Mouse (Mus musculus) forebrain, embryonic 15.5 days (tissue): ENCODE measurements around the gene Kalrn. TPM values are rescaled to one million over a fixed set of nuclear protein-coding genes. Genes with fewer than 3 reads are reported as not detected.
"Not testable (repeated sequence)": the region's sequence is repeated elsewhere in the genome, so short reads cannot be mapped to it uniquely, and the experiment has no call there.

Experiments
- ATAC-seq: fragments of 200-750 bp; cut with Nextera tagmentation; replicated peaks from 2 replicates; pipeline ENCODE4 v1.8.0; 2017; ENCODE audit warnings: mild to moderate bottlenecking, moderate TSS enrichment, moderate library complexity
- H3K27ac ChIP-seq: fragments of 300-500 bp; sonication (generic); replicated peaks from 2 replicates; pipeline ENCODE4 v1.5.1; 2015; ENCODE audit warnings: mild to moderate bottlenecking, inconsistent platforms
- H3K27me3 ChIP-seq: fragments of 300-500 bp; sonication (generic); 2 replicates; pipeline ENCODE4 v1.6.1; 2015; ENCODE audit warnings: inconsistent platforms
- H3K36me3 ChIP-seq: fragments of 300-500 bp; sonication (generic); 2 replicates; pipeline ENCODE4 v1.6.1; 2015; ENCODE audit warnings: mild to moderate bottlenecking, inconsistent platforms
- H3K4me1 ChIP-seq: fragments of 300-500 bp; sonication (generic); 2 replicates; pipeline ENCODE4 v1.6.1; 2015; ENCODE audit warnings: inconsistent platforms
- H3K4me2 ChIP-seq: fragments of 300-500 bp; sonication (generic); replicated peaks from 2 replicates; pipeline ENCODE4 v1.6.1; 2015; ENCODE audit warnings: mild to moderate bottlenecking, inconsistent platforms
- H3K4me3 ChIP-seq: fragments of 300-500 bp; sonication (generic); 2 replicates; pipeline ENCODE4 v1.5.1; 2015; ENCODE audit warnings: mild to moderate bottlenecking, inconsistent platforms
- H3K9ac ChIP-seq: fragments of 300-500 bp; sonication (generic); replicated peaks from 2 replicates; pipeline ENCODE4 v1.6.1; 2015; ENCODE audit warnings: mild to moderate bottlenecking, inconsistent platforms
- H3K9me3 ChIP-seq: fragments of 300-500 bp; sonication (generic); 2 replicates; pipeline ENCODE4 v1.6.1; 2016; ENCODE audit warnings: inconsistent platforms
- WGBS: fragments of 180-500 bp; shearing (Covaris S2); methylation state at CpG from one replicate; pipeline ENCODE4 v1.1.7; 2015; ENCODE audit warnings: mixed read lengths; 5-methylcytosine and 5-hydroxymethylcytosine counted together
- polyA plus RNA-seq: library from polyadenylated mRNA; unstranded; fragments of >200 nt; fragmentation: Nextera tagmentation; extraction: Ambion mirVana; gene quantifications from 2 replicates; pipeline ENCODE4 v1.2.1, GENCODE M21; 2015

The Kalrn gene
- polyA plus RNA-seq, 1 experiment from 2014 or later, result 36.4 TPM

GRCm38 (mm10) chr16:34081314-34081682 lies 492.0 kb downstream of the Kalrn start:
- not testable (repeated sequence) for H3K27ac ChIP-seq, H3K4me3 ChIP-seq, H3K9ac ChIP-seq, H3K9me3 ChIP-seq, H3K27me3 ChIP-seq, H3K4me2 ChIP-seq, ATAC-seq, H3K36me3 ChIP-seq
- peaks cover 22% of the 10 kb centered on the region for H3K4me1 ChIP-seq

GRCm38 (mm10) chr16:34080818-34081217 lies 492.5 kb downstream of the Kalrn start:
- Histone ChIP-seq H3K4me2 (no peak overlapping the region), H3K4me1 (peaks cover 22% of the 10 kb centered on the region), H3K4me3 (no peak overlapping the region), H3K27me3 (no peaks in the 10 kb centered on the region), H3K9ac (no peak overlapping the region), H3K9me3 (no peaks in the 10 kb centered on the region), H3K36me3 (no peaks in the 10 kb centered on the region), H3K27ac (no peak overlapping the region)
- ATAC-seq, result no peak
- WGBS, result 63% methylated on average over 6 of the region's 6 CpGs

- H3K4me1 ChIP-seq, result peaks cover 20% of the 10 kb centered on the region
- no peak overlapping the region for H3K4me3 ChIP-seq
- H3K27me3 ChIP-seq, result no peaks in the 10 kb centered on the region
- H3K9me3 ChIP-seq, result no peaks in the 10 kb centered on the region
- WGBS, result 77% methylated on average over 4 of the region's 4 CpGs
- no peak overlapping the region for H3K4me2 ChIP-seq
- no peak overlapping the region for H3K9ac ChIP-seq
- ATAC-seq, result no peak
- H3K36me3 ChIP-seq, result no peaks in the 10 kb centered on the region
- H3K27ac ChIP-seq, result no peak overlapping the region
Observed at GRCm38 (mm10) chr16:34079511-34079910, 493.8 kb downstream of the Kalrn start.

DNA sequence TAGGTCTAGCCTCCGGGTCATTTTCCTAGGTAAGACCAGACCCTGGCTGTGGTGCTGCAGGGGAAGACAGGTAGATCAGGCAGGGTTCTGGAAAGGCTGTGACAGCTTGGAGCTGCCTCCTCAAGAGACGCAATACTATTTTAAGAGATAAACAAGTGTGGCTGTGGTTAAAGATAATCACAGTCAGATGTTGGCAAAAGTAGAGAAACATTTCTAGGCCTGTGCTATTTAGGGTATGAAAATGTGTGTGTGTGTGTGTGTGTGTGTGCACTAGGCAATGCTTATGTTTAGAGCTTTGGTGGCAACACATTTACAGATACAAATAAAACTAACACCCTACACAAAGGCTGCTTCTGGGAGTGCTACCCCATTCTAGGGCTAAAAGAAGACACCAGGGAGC lies 494.6 kb downstream of the Kalrn start:
- Histone ChIP-seq H3K27me3 (no peaks in the 10 kb centered on the region), H3K9ac (no peak overlapping the region), H3K4me2 (no peak overlapping the region), H3K4me1 (peaks cover 14% of the 10 kb centered on the region), H3K9me3 (no peaks in the 10 kb centered on the region), H3K36me3 (no peaks in the 10 kb centered on the region), H3K27ac (peak overlapping the region; percentile 29; the same call in 1 of the 2 replicates), H3K4me3 (no peak overlapping the region)
- no peak for ATAC-seq
- WGBS, result 78% methylated on average over 2 of the region's 2 CpGs

DNA sequence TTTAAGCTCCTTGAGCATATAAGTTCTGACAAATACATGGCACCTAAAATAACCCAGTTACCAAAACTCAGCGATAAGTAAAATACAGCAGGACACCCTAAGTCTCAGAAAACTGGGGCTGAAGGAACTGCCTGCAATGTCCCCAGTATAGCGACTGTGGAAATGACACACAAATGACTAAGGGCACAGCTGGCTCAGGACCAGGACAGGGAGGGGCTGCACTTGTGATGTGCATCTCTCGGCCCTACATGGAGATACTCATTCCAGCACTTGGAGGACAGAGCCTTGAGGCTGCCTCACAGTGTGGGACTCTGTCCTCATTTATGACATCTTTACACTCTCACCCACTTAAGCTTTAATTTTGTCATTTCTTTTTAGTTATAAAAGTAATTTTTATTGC lies 497.2 kb downstream of the Kalrn start:
- Histone ChIP-seq H3K27me3 (no peaks in the 10 kb centered on the region), H3K4me3 (no peak overlapping the region), H3K9me3 (no peaks in the 10 kb centered on the region), H3K9ac (no peak overlapping the region), H3K4me2 (no peak overlapping the region), H3K36me3 (no peaks in the 10 kb centered on the region), H3K27ac (no peak overlapping the region), H3K4me1 (0 out of 2 replicates have a peak, but pooled peaks cover 3% of the 10 kb centered on the region)
- no peak for ATAC-seq
- 81% methylated on average over 3 of the region's 3 CpGs for WGBS

DNA sequence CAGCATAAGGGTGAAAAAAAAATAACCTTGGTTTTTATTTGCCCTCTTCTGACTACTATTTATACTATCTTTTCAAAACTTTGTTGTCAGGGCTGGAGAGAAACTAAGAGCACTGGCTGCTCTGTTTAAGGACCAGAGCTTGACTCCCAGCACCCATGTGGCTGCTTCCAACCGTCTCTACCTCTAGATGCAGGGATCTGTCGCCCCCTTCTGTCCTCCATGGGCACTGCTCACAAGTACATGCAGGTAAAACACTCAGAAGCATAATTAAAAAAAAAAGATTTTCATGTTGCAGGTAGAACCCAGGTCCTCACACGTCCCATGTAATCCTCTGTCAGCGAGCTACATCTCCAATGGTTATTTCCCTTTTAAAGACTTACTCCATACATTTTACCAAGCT lies 499.4 kb downstream of the Kalrn start:
- Histone ChIP-seq H3K36me3 (no peaks in the 10 kb centered on the region), H3K4me1 (no peaks in the 10 kb centered on the region), H3K27me3 (no peaks in the 10 kb centered on the region), H3K4me2 (no peak overlapping the region), H3K4me3 (no peak overlapping the region), H3K27ac (no peak overlapping the region), H3K9me3 (no peaks in the 10 kb centered on the region), H3K9ac (no peak overlapping the region)
- no peak for ATAC-seq
- WGBS, result 87% methylated on average over 4 of the region's 4 CpGs

GRCm38 (mm10) chr16:34072136-34072535 lies 501.2 kb downstream of the Kalrn start:
- Histone ChIP-seq H3K27ac (no peak overlapping the region), H3K27me3 (no peaks in the 10 kb centered on the region), H3K4me2 (no peak overlapping the region), H3K4me3 (no peak overlapping the region), H3K36me3 (no peaks in the 10 kb centered on the region), H3K9ac (no peak overlapping the region), H3K4me1 (no peaks in the 10 kb centered on the region), H3K9me3 (no peaks in the 10 kb centered on the region)
- ATAC-seq, result no peak
- 84% methylated on average over 3 of the region's 3 CpGs for WGBS

DNA sequence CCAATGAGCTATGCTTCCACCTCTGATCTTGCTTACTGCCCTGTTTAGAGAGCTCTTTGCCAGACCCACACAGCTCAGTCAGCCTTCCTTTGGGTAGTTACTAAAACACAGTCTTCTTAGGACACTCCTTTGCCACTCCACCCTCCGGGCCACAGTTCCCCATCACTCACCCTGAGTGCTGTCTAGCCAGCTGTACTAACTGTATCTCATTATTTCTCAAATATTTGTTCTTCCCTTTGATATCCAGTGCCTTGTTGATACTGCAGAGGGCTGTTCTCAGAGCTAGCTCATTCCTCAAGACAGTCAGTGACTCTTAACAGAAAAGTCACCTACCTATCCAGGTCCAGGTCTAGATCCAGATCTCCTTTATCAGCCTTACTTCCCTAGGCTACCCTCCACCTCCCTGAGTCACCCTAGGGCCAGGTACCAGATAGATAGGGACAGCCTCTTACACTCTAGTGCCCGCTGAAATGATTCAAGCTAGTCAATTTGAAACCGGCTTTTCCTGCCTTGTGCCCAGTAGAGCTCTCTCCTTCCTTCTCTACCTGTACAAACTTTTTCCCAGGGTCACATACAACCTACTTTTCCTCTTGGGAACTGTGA lies 502.0 kb downstream of the Kalrn start:
- no peaks in the 10 kb centered on the region for H3K4me1 ChIP-seq
- no peak overlapping the region for H3K4me2 ChIP-seq
- no peak overlapping the region for H3K4me3 ChIP-seq
- 90% methylated on average over 3 of the region's 3 CpGs for WGBS
- H3K36me3 ChIP-seq, result no peaks in the 10 kb centered on the region
- no peaks in the 10 kb centered on the region for H3K27me3 ChIP-seq
- ATAC-seq, result no peak
- H3K27ac ChIP-seq, result no peak overlapping the region
- H3K9me3 ChIP-seq, result no peaks in the 10 kb centered on the region
- H3K9ac ChIP-seq, result no peak overlapping the region

GRCm38 (mm10) chr16:34069481-34069880 lies 503.9 kb downstream of the Kalrn start:
- WGBS, result 92% methylated on average over 3 of the region's 3 CpGs
- Histone ChIP-seq H3K27me3 (no peaks in the 10 kb centered on the region), H3K27ac (no peak overlapping the region), H3K4me2 (no peak overlapping the region), H3K9ac (no peak overlapping the region), H3K9me3 (no peaks in the 10 kb centered on the region), H3K4me3 (no peak overlapping the region), H3K4me1 (no peaks in the 10 kb centered on the region), H3K36me3 (no peaks in the 10 kb centered on the region)
- no peak for ATAC-seq

DNA sequence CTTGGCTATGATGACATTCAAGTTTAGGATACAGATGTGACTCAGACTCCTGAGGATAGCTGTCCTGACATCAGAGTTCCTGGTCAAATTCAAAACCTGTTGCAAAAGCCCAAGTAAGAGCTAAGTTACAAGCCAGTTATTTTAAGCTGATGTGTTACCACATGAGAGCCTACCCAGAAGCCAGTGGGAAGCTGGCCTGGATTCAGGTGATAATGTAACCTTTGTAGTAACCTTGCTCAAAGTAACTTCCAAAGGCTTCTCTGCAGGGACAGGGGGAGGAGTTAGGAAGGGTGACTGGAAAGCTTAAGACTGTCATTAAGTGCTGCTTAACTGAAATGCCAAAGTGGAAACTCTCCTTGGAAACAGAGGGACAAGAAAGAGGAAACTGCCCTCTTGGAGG lies 506.4 kb downstream of the Kalrn start:
- Histone ChIP-seq H3K27ac (no peak overlapping the region), H3K9me3 (no peaks in the 10 kb centered on the region), H3K27me3 (no peaks in the 10 kb centered on the region), H3K4me1 (peaks cover 4% of the 10 kb centered on the region; the same call in 1 of the 2 replicates), H3K4me2 (no peak overlapping the region), H3K36me3 (no peaks in the 10 kb centered on the region), H3K9ac (no peak overlapping the region), H3K4me3 (no peak overlapping the region)
- ATAC-seq, result no peak

- H3K9ac ChIP-seq, result no peak overlapping the region
- ATAC-seq, result no peak
- no peaks in the 10 kb centered on the region for H3K36me3 ChIP-seq
- H3K27me3 ChIP-seq, result no peaks in the 10 kb centered on the region
- no peak overlapping the region for H3K4me3 ChIP-seq
- no peak overlapping the region for H3K27ac ChIP-seq
- no peaks in the 10 kb centered on the region for H3K9me3 ChIP-seq
- no peak overlapping the region for H3K4me2 ChIP-seq
- peaks cover 4% of the 10 kb centered on the region; the same call in 1 of the 2 replicates for H3K4me1 ChIP-seq
- 93% methylated on average over 4 of the region's 4 CpGs for WGBS
Observed at GRCm38 (mm10) chr16:34066376-34066775, 507.0 kb downstream of the Kalrn start.

- no peaks in the 10 kb centered on the region for H3K36me3 ChIP-seq
- no peak overlapping the region for H3K27ac ChIP-seq
- H3K9ac ChIP-seq, result no peak overlapping the region
- peaks cover 4% of the 10 kb centered on the region; the same call in 1 of the 2 replicates for H3K4me1 ChIP-seq
- no peak overlapping the region for H3K4me3 ChIP-seq
- ATAC-seq, result no peak; the same call in 1 of the 2 replicates
- H3K27me3 ChIP-seq, result no peaks in the 10 kb centered on the region
- no peaks in the 10 kb centered on the region for H3K9me3 ChIP-seq
- H3K4me2 ChIP-seq, result no peak overlapping the region
- WGBS, result 46% methylated on average over 4 of the region's 4 CpGs
Observed at GRCm38 (mm10) chr16:34063313-34063712, 510.0 kb downstream of the Kalrn start.

DNA sequence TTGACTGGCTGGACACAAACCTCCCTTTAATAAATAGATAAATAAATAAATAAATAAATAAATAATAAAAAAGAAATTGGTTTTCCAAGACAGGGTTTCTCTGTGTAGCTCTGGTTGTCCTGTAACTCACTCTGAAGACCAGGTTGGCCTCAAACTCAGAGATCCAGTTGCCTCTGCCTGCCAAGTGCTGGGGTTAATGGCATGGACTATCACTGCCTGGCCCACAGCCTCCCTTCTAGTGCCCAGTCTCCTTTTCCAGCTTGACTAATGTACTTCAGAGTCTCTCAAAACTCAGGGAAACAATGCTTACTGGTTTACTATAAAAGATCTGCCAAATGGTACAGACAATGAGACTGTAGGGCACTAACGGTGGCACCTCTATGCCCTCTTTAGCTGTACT lies 511.7 kb downstream of the Kalrn start:
- Histone ChIP-seq H3K9ac (no peak overlapping the region), H3K27ac (no peak overlapping the region)
- WGBS, result 79% methylated on average over 1 of the region's 1 CpGs

More for the DNA sequence above, 511.7 kb downstream of the Kalrn start:
- no peaks in the 10 kb centered on the region for H3K9me3 ChIP-seq
- no peak overlapping the region for H3K4me3 ChIP-seq
- H3K4me2 ChIP-seq, result no peak overlapping the region
- H3K36me3 ChIP-seq, result no peaks in the 10 kb centered on the region
- peaks cover 4% of the 10 kb centered on the region; the same call in 1 of the 2 replicates for H3K4me1 ChIP-seq
- no peak for ATAC-seq
- no peaks in the 10 kb centered on the region for H3K27me3 ChIP-seq
